Mouse (Mus musculus) urinary bladder, postnatal 14 days (tissue): ENCODE data around the gene Krtap5-2.
"Not testable (repeated sequence)": the region's sequence is repeated elsewhere in the genome, so short reads cannot be mapped to it uniquely, and the experiment has no call there.

Experiments used
- DNase-seq: peaks from one replicate; pipeline ENCODE4 v3.0.0; 2021; ENCODE audit warnings: low spot score

The Krtap5-2 gene

DNA sequence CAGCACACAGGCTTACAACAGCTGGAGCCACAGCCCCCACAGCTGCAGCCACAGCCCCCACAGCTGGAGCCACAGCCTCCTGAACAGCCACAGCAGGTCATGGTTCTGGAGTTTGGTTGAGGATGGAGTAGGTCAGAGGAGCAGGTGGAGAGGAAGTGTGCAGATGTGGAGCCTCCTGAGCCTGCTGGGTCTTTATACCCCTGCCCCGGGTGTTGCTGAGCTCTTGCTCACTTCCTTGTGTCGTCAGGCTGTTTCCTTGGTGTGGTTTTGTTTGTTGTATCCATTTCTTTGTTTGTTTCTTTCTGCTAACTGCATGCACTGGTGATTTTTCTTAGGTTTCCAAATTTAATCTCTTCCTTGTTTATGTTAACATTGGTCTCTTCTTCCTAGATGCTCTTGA is 39.9 kb downstream of the Krtap5-2 start, which contains the start of gene Gm39115:
Gm39115 (minus strand) TSS at position 101 of the 400 bp plus-strand sequence.
- not testable (repeated sequence) for DNase-seq

DNA sequence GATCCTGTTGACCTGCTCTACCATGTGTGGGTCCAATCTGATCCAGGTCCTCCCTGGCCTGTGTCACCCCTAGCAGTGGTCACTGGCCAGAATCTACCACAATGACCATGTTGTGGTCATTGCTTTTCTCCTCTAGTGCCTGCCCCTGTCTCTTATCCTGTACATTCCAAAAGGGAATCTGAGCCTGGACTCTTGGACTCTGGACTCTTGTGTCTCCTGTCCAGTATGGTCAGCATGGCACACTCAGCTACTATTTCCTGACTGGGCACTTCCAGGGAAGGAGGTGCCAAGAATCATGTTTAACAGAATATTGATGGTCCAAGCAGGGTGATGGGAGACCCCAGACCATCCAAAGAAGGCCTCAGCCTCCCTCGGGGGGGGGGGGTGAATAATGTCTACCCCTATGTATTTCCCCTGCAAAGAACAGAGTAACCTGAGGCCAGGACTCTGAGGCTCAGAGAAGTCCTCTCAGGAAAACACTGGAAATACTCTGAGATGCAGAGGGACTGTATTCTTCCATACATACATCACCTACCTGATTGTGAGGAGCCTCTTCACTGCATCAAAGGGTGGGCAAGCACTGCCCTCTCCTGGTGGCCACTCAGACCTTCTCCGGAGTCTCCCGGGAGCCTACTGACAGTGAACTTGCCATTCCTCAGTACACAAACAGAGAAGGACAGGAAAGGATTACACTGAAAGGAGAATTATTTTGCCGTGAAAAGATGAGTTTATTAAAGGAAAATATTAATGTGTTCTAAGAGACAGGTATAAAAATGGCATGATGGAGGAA is 41.4 kb downstream of the Krtap5-2 start:
- no peak for DNase-seq

DNA sequence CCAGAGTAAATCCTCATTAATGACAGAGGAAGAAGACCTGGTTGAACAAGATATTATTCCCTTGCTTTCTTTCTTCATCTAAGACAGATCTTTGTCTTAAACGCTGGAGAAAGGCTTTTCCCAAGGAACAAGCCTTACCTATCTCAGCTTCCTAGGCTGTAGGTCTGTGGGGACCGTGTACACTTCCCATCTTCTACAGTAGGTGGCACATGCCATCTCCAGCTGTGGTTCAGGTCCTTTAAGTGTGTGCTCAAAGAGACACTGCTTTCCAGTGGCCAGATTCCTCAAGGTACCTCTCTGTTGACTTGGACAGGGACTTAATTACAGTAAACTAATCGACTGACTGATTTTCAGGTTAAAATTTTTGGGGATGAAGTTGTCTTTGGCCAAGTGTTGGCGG is 47.0 kb downstream of the Krtap5-2 start:
- DNase-seq: no peak
